Comparison of ENCODE assay signal across 11 mouse cellular contexts in genomic region chr3:96488290-96488906, GRCm38 (mm10). TPM values are rescaled to one million over a fixed set of nuclear protein-coding genes. Genes with fewer than 3 reads are reported as not detected.
DNase-seq lines count a peak whose midpoint lies in the region; ATAC-seq and TF ChIP-seq lines count a peak whose summit lies in the region.
"Not testable (repeated sequence)": the region's sequence is repeated elsewhere in the genome, so short reads cannot be mapped to it uniquely, and the experiment has no call there.
"Had no signal": no experiment of that assay in that cellular context is flagged by ENCODE, and none has a peak within 500 bp of the region (broad histone marks: within the 10 kb centered on the region; RNA-seq: fewer than 3 reads in every experiment).

No protein-coding gene starts in this region.

- H3K9ac ChIP-seq in hindbrain, embryonic 16.5 days (ENCODE audit: low read depth, low read length) = peak overlapping the region; percentile 53
- H3K9ac ChIP-seq in limb, embryonic 11.5 days (ENCODE audit: low read length) = not testable (repeated sequence)
- 0 out of 2 replicates have a peak overlapping the region, but pooled peaks have one; percentile 21 for H3K9ac ChIP-seq in lung, embryonic 15.5 days
- H3K9ac ChIP-seq in midbrain, postnatal 0 days (replicated peaks; ENCODE audit: low read length, poor library complexity, severe bottlenecking) = peak overlapping the region; percentile 51; the same call in 1 of the 2 replicates
- H3K9ac ChIP-seq in stomach, postnatal 0 days (ENCODE audit: low read length) = peak overlapping the region; percentile 57

- peak overlapping the region; percentile 49 for H3K4me3 ChIP-seq in heart, embryonic 10.5 days
- peak overlapping the region; percentile 27 for H3K4me3 ChIP-seq in hindbrain, embryonic 16.5 days (ENCODE audit: low read length)
- peak overlapping the region; percentile 19 for H3K4me3 ChIP-seq in limb, embryonic 11.5 days (ENCODE audit: low read depth, low read length)
- peak overlapping the region; percentile 36 for H3K4me3 ChIP-seq in lung, embryonic 15.5 days
- peak overlapping the region; percentile 31 for H3K4me3 ChIP-seq in midbrain, postnatal 0 days (ENCODE audit: low read depth, low read length)
- H3K4me3 ChIP-seq in stomach, postnatal 0 days (ENCODE audit: low read depth, low read length) = peak overlapping the region; percentile 33

- H3K4me2 ChIP-seq in hindbrain, embryonic 16.5 days (ENCODE audit: low read length) = peak overlapping the region; percentile 69
- peak overlapping the region; percentile 59 for H3K4me2 ChIP-seq in limb, embryonic 11.5 days (ENCODE audit: low read depth, severe bottlenecking)
- peak overlapping the region; percentile 57 for H3K4me2 ChIP-seq in lung, embryonic 15.5 days
- H3K4me2 ChIP-seq in midbrain, postnatal 0 days (ENCODE audit: low read depth, low read length, poor library complexity, severe bottlenecking) = peak overlapping the region; percentile 50
- peak overlapping the region; percentile 61 for H3K4me2 ChIP-seq in stomach, postnatal 0 days (replicated peaks; ENCODE audit: low read depth)

- not testable (repeated sequence) for H3K9me3 ChIP-seq in heart, embryonic 10.5 days; hindbrain, embryonic 16.5 days (ENCODE audit: control insufficient read depth, low read length); limb, embryonic 11.5 days (ENCODE audit: control insufficient read depth, low read length); lung, embryonic 15.5 days; midbrain, postnatal 0 days (ENCODE audit: low read length); stomach, postnatal 0 days (ENCODE audit: control insufficient read depth, low read length)

- H3K27ac ChIP-seq in heart, embryonic 10.5 days = peak overlapping the region; percentile 88
- H3K27ac ChIP-seq in hindbrain, embryonic 16.5 days (ENCODE audit: low read depth, low read length) = peak overlapping the region; percentile 86
- H3K27ac ChIP-seq in limb, embryonic 11.5 days (replicated peaks; ENCODE audit: low read depth, low read length) = peak overlapping the region; percentile 43; the same call in 1 of the 2 replicates
- peak overlapping the region; percentile 89 for H3K27ac ChIP-seq in lung, embryonic 15.5 days
- H3K27ac ChIP-seq in midbrain, postnatal 0 days (ENCODE audit: low read depth, low read length) = peak overlapping the region; percentile 74
- peak overlapping the region; percentile 87 for H3K27ac ChIP-seq in stomach, postnatal 0 days (replicated peaks)

- not testable (repeated sequence) for TF ChIP-seq CTCF in midbrain, postnatal 0 days (IDR thresholded peaks at IDR 0.05); stomach, postnatal 0 days (IDR thresholded peaks at IDR 0.05; ENCODE audit: low read depth)

- WGBS in heart, embryonic 10.5 days = 0% methylated on average over 1 of the region's 55 CpGs
- WGBS in hindbrain, embryonic 16.5 days = no CpG with 5 or more reads among the region's 55 CpGs
- 0% methylated on average over 1 of the region's 55 CpGs for WGBS in limb, embryonic 11.5 days
- 0% methylated on average over 1 of the region's 55 CpGs for WGBS in lung, embryonic 15.5 days
- WGBS in midbrain, postnatal 0 days = no CpG with 5 or more reads among the region's 55 CpGs
- 0% methylated on average over 1 of the region's 55 CpGs for WGBS in stomach, postnatal 0 days

- not testable (repeated sequence) for H3K36me3 ChIP-seq in heart, embryonic 10.5 days; hindbrain, embryonic 16.5 days (ENCODE audit: control insufficient read depth, insufficient read depth, low read length); limb, embryonic 11.5 days (ENCODE audit: control insufficient read depth, insufficient read depth, low read length); lung, embryonic 15.5 days; midbrain, postnatal 0 days (ENCODE audit: insufficient read depth, low read length); stomach, postnatal 0 days (ENCODE audit: control insufficient read depth, insufficient read depth, low read length)

- not testable (repeated sequence) for TF ChIP-seq EP300 in stomach, postnatal 0 days (optimal IDR thresholded peaks at IDR 0.05)

- DNase-seq in heart, embryonic 10.5 days (ENCODE audit: low spot score); limb, embryonic 11.5 days (ENCODE audit: low spot score); midbrain, postnatal 0 days (ENCODE audit: low spot score); stomach, postnatal 0 days (ENCODE audit: low spot score): not testable (repeated sequence)

- ATAC-seq in activated CD4-positive, CD25-positive, alpha-beta regulatory T cell, adult 4 months = peak; percentile 55
- peak; percentile 80 for ATAC-seq in erythroblast, adult 5-6 weeks (replicated peaks; ENCODE audit: low FRiP score, poor library complexity, severe bottlenecking)
- ATAC-seq in hindbrain, embryonic 16.5 days = peak; percentile 85
- peak; percentile 77 for ATAC-seq in limb, embryonic 11.5 days (ENCODE audit: insufficient number of reproducible peaks, low FRiP score, low TSS enrichment, low read depth)
- peak; percentile 88 for ATAC-seq in lung, embryonic 15.5 days (ENCODE audit: borderline replicate concordance, extremely low read depth, low FRiP score, low TSS enrichment)
- peak; percentile 86 for ATAC-seq in midbrain, postnatal 0 days (ENCODE audit: low FRiP score)
- ATAC-seq in stomach, postnatal 0 days (ENCODE audit: low FRiP score, low TSS enrichment) = peak; percentile 80

- not testable (repeated sequence) for H3K27me3 ChIP-seq in heart, embryonic 10.5 days (ENCODE audit: insufficient read depth, poor library complexity, severe bottlenecking); hindbrain, embryonic 16.5 days (replicated peaks; ENCODE audit: control insufficient read depth, insufficient read depth, low read length); limb, embryonic 11.5 days (ENCODE audit: control insufficient read depth, insufficient read depth, low read length); lung, embryonic 15.5 days; midbrain, postnatal 0 days (ENCODE audit: insufficient read depth, low read length); stomach, postnatal 0 days (ENCODE audit: control insufficient read depth, insufficient read depth, low read length)

- H3K4me1 ChIP-seq in heart, embryonic 10.5 days = peaks cover 14% of the 10 kb centered on the region
- not testable (repeated sequence) for H3K4me1 ChIP-seq in hindbrain, embryonic 16.5 days (ENCODE audit: control insufficient read depth, insufficient read depth, low read depth, low read length); limb, embryonic 11.5 days (ENCODE audit: control insufficient read depth, insufficient read depth, low read length); midbrain, postnatal 0 days (ENCODE audit: insufficient read depth, low read length); stomach, postnatal 0 days (replicated peaks; ENCODE audit: control insufficient read depth, insufficient read depth)
- H3K4me1 ChIP-seq in lung, embryonic 15.5 days = peaks cover 10% of the 10 kb centered on the region; the same call in 1 of the 2 replicates

RNA-seq across cellular contexts. Expression of gene BC107364, which starts 36.3 kb away (rescaled TPM):
- polyA plus RNA-seq in activated CD4-positive, CD25-positive, alpha-beta regulatory T cell, adult 4 months (2017; shearing (Covaris generic)) = under 1 TPM in 1 of 2 experiments, not detected in 1; 0.32 TPM
- total RNA-seq in erythroblast, adult 5-6 weeks (2015; ENCODE audit: low replicate concordance) = not detected in 2 replicates
- total RNA-seq in erythroblast, adult 5-6 weeks (2017; ENCODE audit: low replicate concordance) = not detected in 2 replicates
- polyA plus RNA-seq in heart, embryonic 10.5 days (2016; fragmentation: Nextera tagmentation; extraction: Ambion mirVana) = 0.49 TPM in 1 of 2 replicates, not detected in the other
- not detected in 2 replicates for polyA plus RNA-seq in hindbrain, embryonic 16.5 days (2015; fragmentation: Nextera tagmentation; extraction: Ambion mirVana)
- not detected in 2 replicates for polyA plus RNA-seq in limb, embryonic 11.5 days (2014; fragmentation: Nextera tagmentation; extraction: Ambion mirVana)
- polyA plus RNA-seq in lung, embryonic 15.5 days (2015; fragmentation: Nextera tagmentation; extraction: Ambion mirVana) = 0.14 TPM in 1 of 2 replicates, not detected in the other
- not detected in 2 replicates for total RNA-seq in midbrain, postnatal 0 days (2014; rRNA removed)
- not detected in 2 replicates for polyA plus RNA-seq in midbrain, postnatal 0 days (2015; fragmentation: Nextera tagmentation; extraction: Ambion mirVana)
- 0.18 and 0.36 TPM in 2 replicates for polyA plus RNA-seq in stomach, postnatal 0 days (2015; fragmentation: Nextera tagmentation; extraction: Ambion mirVana)
- total RNA-seq: heart, postnatal 25 days; left cerebral cortex, postnatal 25 days had no signal
- polyA plus RNA-seq: brain, embryonic 14.5 days had no signal

RNA-seq across cellular contexts. Expression of gene Hfe2, which starts 36.6 kb away (rescaled TPM):
- polyA plus RNA-seq in activated CD4-positive, CD25-positive, alpha-beta regulatory T cell, adult 4 months (2017; shearing (Covaris generic)) = not detected
- total RNA-seq in erythroblast, adult 5-6 weeks (2015; ENCODE audit: low replicate concordance) = not detected in 2 replicates
- 0.17 TPM in 1 of 2 replicates, not detected in the other for total RNA-seq in erythroblast, adult 5-6 weeks (2017; ENCODE audit: low replicate concordance)
- polyA plus RNA-seq in heart, embryonic 10.5 days (2016; fragmentation: Nextera tagmentation; extraction: Ambion mirVana) = 5.5 and 8.9 TPM in 2 replicates
- polyA plus RNA-seq in hindbrain, embryonic 16.5 days (2015; fragmentation: Nextera tagmentation; extraction: Ambion mirVana) = 3.3 and 3.5 TPM in 2 replicates
- polyA plus RNA-seq in limb, embryonic 11.5 days (2014; fragmentation: Nextera tagmentation; extraction: Ambion mirVana) = 1.7 and 1.8 TPM in 2 replicates
- 0.55 and 0.57 TPM in 2 replicates for polyA plus RNA-seq in lung, embryonic 15.5 days (2015; fragmentation: Nextera tagmentation; extraction: Ambion mirVana)
- 2.0 and 2.1 TPM in 2 replicates for total RNA-seq in midbrain, postnatal 0 days (2014; rRNA removed)
- 2.0 and 2.7 TPM in 2 replicates for polyA plus RNA-seq in midbrain, postnatal 0 days (2015; fragmentation: Nextera tagmentation; extraction: Ambion mirVana)
- polyA plus RNA-seq in stomach, postnatal 0 days (2015; fragmentation: Nextera tagmentation; extraction: Ambion mirVana) = 0.10 and 0.28 TPM in 2 replicates
